Mouse (Mus musculus) forebrain, embryonic 14.5 days (tissue): ENCODE results near the gene Flnc. TPM values are rescaled to one million over a fixed set of nuclear protein-coding genes. Genes with fewer than 3 reads are reported as not detected.
A peak's percentile ranks its signal among the peaks of the same experiment; 100 is the strongest.

Experiments
- ATAC-seq: fragments of 200-750 bp; cut with Nextera tagmentation; 2 replicates; pipeline ENCODE4 v1.8.0; 2017; ENCODE audit warnings: mild to moderate bottlenecking, moderate library complexity
- DNase-seq: peaks from one replicate; pipeline ENCODE4 v3.0.0-alpha.2; 2015; ENCODE audit warnings: low spot score
- H3K27ac ChIP-seq: fragments of 300-500 bp; sonication (generic); 2 replicates; pipeline ENCODE4 v1.5.1; 2014; ENCODE audit warnings: low read depth, mild to moderate bottlenecking, control low read depth, low read length, moderate library complexity
- H3K27me3 ChIP-seq: fragments of 300-500 bp; sonication (generic); replicated peaks from 2 replicates; pipeline ENCODE4 v1.6.1; 2014; ENCODE audit warnings: low read length, control low read depth, mixed read lengths; ENCODE audit not compliant: control insufficient read depth, insufficient read depth
- H3K36me3 ChIP-seq: fragments of 300-500 bp; sonication (generic); 2 replicates; pipeline ENCODE4 v1.6.1; 2014; ENCODE audit warnings: low read length, control low read depth; ENCODE audit not compliant: control insufficient read depth, insufficient read depth
- H3K4me1 ChIP-seq: fragments of 300-500 bp; sonication (generic); 2 replicates; pipeline ENCODE4 v1.6.1; 2014; ENCODE audit warnings: antibody characterized with exemption, low read length, control low read depth; ENCODE audit not compliant: control insufficient read depth, insufficient read depth
- H3K4me2 ChIP-seq: fragments of 300-500 bp; sonication (generic); 2 replicates; pipeline ENCODE4 v1.6.1; 2014; ENCODE audit warnings: mild to moderate bottlenecking, control low read depth, low read length
- H3K4me3 ChIP-seq: fragments of 300-500 bp; sonication (generic); 2 replicates; pipeline ENCODE4 v1.5.1; 2014; ENCODE audit warnings: low read depth, low read length, control low read depth
- H3K9ac ChIP-seq: fragments of 300-500 bp; sonication (generic); 2 replicates; pipeline ENCODE4 v1.6.1; 2014; ENCODE audit warnings: mild to moderate bottlenecking, low read length, control low read depth, moderate library complexity
- H3K9me3 ChIP-seq: fragments of 300-500 bp; sonication (generic); replicated peaks from 2 replicates; pipeline ENCODE4 v1.6.1; 2016; ENCODE audit warnings: low read length, control low read depth, mixed read lengths; ENCODE audit not compliant: control insufficient read depth
- WGBS: fragments of 180-500 bp; shearing (Covaris S2); extraction: QIAGEN DNeasy Blood & Tissue Kit; methylation state at CpG from one replicate; pipeline ENCODE4 v1.1.7; 2014; 5-methylcytosine and 5-hydroxymethylcytosine counted together
- polyA plus RNA-seq: library from polyadenylated mRNA; unstranded; fragments of >200 nt; fragmentation: Nextera tagmentation; extraction: Ambion mirVana; gene quantifications from 2 replicates; pipeline ENCODE4 v1.2.1, GENCODE M21; 2014

The Flnc gene
- polyA plus RNA-seq, 1 experiment from 2014 or later, result 1.1 TPM

DNA sequence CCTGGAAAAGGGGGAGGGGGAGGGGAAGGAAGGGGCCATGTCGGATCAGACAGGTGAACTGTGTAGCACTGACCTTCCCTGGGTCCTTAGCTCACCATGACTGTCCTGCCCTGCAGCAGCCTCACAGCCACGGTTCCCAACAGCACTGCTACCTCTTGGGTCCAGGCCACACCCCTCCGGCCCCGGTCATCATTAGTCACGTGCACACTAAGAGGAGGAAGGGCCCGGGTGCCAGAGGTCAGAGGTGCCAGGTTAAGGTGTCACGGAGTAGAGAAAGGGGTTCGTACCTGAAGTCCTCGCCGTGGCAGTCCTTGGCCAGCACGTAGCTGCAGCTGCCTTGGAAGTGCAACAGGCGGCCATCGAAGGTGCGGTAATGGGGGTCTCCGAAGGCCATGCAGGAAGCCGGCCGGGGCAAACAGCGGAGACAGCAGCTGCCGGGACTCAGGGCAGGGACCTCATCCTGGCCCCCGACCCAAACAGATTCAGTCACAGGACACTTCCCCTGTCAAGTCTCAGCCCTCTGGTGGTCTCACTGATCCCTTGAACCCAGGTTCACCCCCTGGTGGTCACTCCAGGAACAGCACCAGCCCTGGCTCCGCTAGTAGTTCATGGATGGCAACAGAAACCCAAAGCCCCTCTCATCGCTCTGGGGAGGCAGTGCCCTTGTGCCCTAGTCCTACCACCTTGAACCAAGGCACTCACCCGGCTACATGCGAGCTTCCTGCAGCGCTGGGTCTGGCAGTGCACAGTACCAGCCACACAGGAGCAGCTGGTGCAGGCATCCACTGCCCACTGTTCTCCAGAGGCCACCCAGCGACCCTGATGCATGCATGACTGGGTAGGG, 51.9 kb downstream of the Flnc start:
- H3K27me3 ChIP-seq, result peaks cover 6% of the 10 kb centered on the region; the same call in 1 of the 2 replicates
- no peak overlapping the region for H3K9ac ChIP-seq
- no peak overlapping the region for H3K27ac ChIP-seq
- H3K4me3 ChIP-seq, result peak overlapping the region; percentile 14; the same call in 1 of the 2 replicates
- peak; percentile 76 for DNase-seq
- WGBS, result 4% methylated on average over 26 of the region's 26 CpGs
- peak; percentile 66 for ATAC-seq
- peaks cover 3% of the 10 kb centered on the region for H3K4me1 ChIP-seq
- H3K36me3 ChIP-seq, result no peaks in the 10 kb centered on the region
- H3K9me3 ChIP-seq, result no peaks in the 10 kb centered on the region
- H3K4me2 ChIP-seq, result peak overlapping the region; percentile 53

DNA sequence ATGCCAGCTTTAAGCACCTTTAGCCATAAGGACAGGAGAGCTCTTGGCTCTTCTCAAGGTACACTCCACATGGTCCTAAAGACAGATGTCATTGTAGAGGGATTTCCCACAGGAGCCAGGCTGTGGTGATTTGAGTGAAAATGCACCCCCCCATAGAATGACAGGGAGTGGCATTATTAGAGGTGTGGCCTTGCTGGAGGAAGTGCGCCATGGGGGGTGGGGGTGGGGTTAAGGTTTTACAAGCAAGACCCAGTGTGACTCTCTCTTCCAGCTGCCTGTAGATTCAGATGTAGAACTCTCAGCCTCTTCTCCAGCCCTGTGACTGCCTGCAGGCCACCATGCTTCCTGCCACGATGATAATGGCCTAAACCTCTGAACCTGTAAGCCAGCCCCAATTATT, 52.9 kb downstream of the Flnc start:
- Histone ChIP-seq H3K36me3 (no peaks in the 10 kb centered on the region), H3K9me3 (no peaks in the 10 kb centered on the region), H3K4me2 (no peak overlapping the region), H3K27ac (no peak overlapping the region), H3K4me1 (peaks cover 3% of the 10 kb centered on the region), H3K27me3 (peaks cover 6% of the 10 kb centered on the region; the same call in 1 of the 2 replicates), H3K4me3 (no peak overlapping the region), H3K9ac (no peak overlapping the region)
- ATAC-seq, result no peak
- WGBS, result 60% methylated on average over 2 of the region's 2 CpGs
- DNase-seq, result no peak

DNA sequence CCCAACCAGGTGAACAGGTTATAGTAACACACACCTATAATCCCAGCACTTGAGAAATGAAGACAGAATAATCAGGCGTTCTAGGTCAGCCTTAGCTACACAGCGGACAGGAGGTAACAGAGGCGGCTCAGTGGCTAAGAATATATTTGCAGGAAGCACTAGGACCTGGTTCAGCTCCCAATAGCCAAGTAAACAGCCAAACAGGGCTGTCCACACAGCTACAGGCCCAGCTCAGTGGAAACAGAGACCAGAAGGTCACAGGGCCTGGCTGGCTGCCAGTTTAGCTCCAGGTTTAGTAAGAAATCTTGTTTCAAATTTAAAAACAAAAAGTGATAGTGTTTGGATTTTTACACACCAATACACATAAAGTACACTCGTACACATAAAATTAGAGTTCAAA, 61.0 kb downstream of the Flnc start:
- Histone ChIP-seq H3K27me3 (peaks cover 25% of the 10 kb centered on the region), H3K9me3 (no peaks in the 10 kb centered on the region), H3K27ac (no peak overlapping the region), H3K4me2 (no peak overlapping the region), H3K4me3 (no peak overlapping the region), H3K36me3 (no peaks in the 10 kb centered on the region), H3K9ac (no peak overlapping the region), H3K4me1 (no peaks in the 10 kb centered on the region)
- ATAC-seq (no peak), DNase-seq (no peak)
- WGBS, result 79% methylated on average over 4 of the region's 4 CpGs

DNA sequence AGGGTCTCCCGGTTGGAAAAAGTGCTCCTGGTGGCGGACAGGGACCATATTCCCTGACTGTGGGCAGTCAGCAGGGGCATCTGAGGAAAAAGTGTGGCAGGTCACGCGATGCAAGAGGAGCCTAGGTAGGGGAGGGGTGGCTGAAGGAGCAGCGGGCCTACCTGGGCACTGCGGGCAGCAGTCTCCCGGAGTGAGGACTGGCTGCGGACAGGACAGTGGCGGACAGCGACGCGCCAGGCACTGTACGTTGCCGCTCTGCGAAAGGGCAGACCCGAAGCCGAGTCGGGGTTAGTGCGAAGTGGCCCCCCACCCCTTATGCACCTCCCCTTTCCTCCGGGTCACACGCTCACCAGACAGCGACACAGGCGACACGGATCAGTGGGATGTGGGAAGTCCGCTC, 63.2 kb downstream of the Flnc start:
- DNase-seq (no peak), ATAC-seq (no peak)
- Histone ChIP-seq H3K9ac (no peak overlapping the region), H3K4me3 (no peak overlapping the region), H3K9me3 (no peaks in the 10 kb centered on the region), H3K36me3 (no peaks in the 10 kb centered on the region), H3K27me3 (peaks cover 25% of the 10 kb centered on the region), H3K4me2 (no peak overlapping the region), H3K27ac (no peak overlapping the region), H3K4me1 (no peaks in the 10 kb centered on the region)
- 11% methylated on average over 25 of the region's 25 CpGs for WGBS

DNA sequence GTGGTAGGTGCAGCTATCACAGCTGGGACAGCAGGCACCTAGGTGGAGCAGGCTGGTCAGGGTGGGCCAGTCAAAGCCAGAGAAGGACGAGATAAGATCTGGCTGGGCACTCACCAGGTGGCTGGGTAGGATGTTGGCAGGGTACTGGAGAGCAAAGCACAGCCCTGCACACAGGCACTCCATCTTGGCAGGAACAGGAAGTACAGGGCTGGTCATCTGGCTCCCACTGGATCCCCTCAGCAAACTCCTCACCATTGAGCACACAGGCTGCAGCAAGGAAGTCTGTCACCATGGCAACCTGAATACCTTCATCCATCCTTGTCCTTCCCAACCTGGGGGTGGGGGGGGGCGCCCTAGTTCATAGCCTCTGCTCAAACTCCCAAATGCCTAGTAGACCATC, 64.7 kb downstream of the Flnc start:
- Histone ChIP-seq H3K4me2 (no peak overlapping the region), H3K27ac (no peak overlapping the region), H3K9ac (no peak overlapping the region), H3K4me1 (no peaks in the 10 kb centered on the region), H3K4me3 (no peak overlapping the region), H3K9me3 (no peaks in the 10 kb centered on the region), H3K27me3 (peaks cover 25% of the 10 kb centered on the region), H3K36me3 (no peaks in the 10 kb centered on the region)
- no peak for ATAC-seq
- DNase-seq, result no peak
- WGBS, result 41% methylated on average over 2 of the region's 2 CpGs

DNA sequence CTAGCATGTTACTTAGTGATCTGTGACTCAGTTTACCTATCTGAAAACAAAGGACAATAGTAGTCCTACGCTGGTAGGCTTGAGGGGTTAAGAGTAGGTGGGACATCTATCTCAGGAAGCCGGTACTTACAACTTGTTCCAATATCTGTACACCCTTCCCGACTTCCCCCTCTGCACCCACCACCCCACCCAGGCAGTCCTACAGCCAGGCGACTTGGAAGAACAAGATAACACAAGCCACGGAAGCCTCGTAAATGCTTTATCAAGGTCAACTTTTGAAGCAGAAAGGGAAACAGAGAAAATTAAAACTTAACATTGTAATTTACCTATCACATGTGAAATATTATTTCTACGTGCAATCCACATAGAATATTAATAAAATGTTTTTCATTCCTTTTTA, 67.1 kb downstream of the Flnc start:
- no peak overlapping the region for H3K27ac ChIP-seq
- DNase-seq, result no peak
- no peaks in the 10 kb centered on the region for H3K36me3 ChIP-seq
- no peaks in the 10 kb centered on the region for H3K9me3 ChIP-seq
- H3K9ac ChIP-seq, result no peak overlapping the region
- H3K4me1 ChIP-seq, result no peaks in the 10 kb centered on the region
- H3K4me2 ChIP-seq, result no peak overlapping the region
- WGBS, result 95% methylated on average over 7 of the region's 7 CpGs
- no peak for ATAC-seq
- H3K27me3 ChIP-seq, result peaks cover 25% of the 10 kb centered on the region
- H3K4me3 ChIP-seq, result no peak overlapping the region

DNA sequence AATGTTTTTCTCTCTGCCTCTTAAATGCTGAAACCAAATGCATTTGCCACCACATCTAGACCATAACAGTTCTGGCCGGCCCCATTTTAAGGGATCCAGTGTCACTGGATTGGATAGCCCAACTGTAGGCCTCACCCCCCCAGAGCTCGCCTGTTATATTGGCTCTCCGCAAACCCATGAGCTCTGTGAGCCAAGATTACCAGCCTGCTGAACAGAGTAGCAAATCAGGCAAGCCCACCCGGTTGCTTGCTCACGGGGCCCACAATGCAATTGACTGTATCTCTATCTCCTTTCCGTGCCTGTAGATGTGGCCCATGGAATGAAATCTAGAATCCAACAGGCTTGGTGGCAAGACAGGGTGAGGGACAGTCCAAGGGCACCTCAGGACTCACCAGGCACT, 67.8 kb downstream of the Flnc start:
- H3K9me3 ChIP-seq, result no peaks in the 10 kb centered on the region
- peaks cover 20% of the 10 kb centered on the region for H3K27me3 ChIP-seq
- H3K4me3 ChIP-seq, result no peak overlapping the region
- no peak overlapping the region for H3K4me2 ChIP-seq
- H3K36me3 ChIP-seq, result no peaks in the 10 kb centered on the region
- ATAC-seq, result no peak
- WGBS, result 91% methylated on average over 6 of the region's 6 CpGs
- DNase-seq, result no peak
- no peaks in the 10 kb centered on the region for H3K4me1 ChIP-seq
- H3K27ac ChIP-seq, result no peak overlapping the region
- no peak overlapping the region for H3K9ac ChIP-seq

DNA sequence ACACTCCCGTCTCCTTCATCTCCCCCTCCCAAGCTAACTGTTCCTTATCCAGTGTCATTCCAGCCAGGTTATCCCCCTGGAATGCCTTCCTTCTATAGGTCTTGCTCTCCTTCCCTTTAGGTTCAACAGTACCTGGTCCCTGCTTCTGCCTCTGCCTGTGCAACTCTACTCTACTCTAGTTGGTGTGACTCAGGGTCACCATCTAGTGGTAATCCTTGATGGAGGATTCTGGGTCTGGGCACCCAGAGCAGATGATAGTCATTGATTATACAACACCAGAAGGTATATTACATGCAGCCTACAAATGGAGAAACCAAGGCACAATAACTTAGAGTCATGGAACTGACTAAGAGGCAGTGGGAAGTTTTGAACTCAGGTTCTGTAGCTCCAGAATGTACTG, 68.5 kb downstream of the Flnc start:
- DNase-seq, result no peak
- Histone ChIP-seq H3K4me1 (no peaks in the 10 kb centered on the region), H3K4me3 (no peak overlapping the region), H3K9ac (no peak overlapping the region), H3K36me3 (no peaks in the 10 kb centered on the region), H3K27me3 (peaks cover 16% of the 10 kb centered on the region), H3K4me2 (no peak overlapping the region), H3K27ac (no peak overlapping the region), H3K9me3 (no peaks in the 10 kb centered on the region)
- ATAC-seq, result no peak
- 89% methylated on average over 1 of the region's 1 CpGs for WGBS

DNA sequence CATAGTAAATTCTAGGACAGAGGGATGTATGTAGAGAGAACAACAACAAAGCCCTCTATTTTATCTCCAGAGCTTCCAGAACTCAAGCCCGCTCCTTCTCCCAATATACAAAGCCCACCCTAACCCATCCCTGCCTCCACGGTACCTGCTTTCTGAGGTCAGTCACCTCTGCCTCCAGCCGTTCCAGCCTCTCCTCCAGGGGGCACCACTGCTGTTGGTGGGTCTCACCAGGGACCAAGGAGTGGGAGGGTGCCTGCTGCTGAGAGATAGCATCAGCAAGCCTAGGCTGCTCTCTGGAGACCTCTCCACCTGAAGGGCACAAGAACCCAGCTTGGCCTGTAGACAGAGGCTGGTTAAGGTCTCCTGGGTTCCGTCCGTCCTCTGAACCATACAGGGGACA, 72.4 kb downstream of the Flnc start:
- H3K9me3 ChIP-seq, result no peaks in the 10 kb centered on the region
- no peak overlapping the region for H3K27ac ChIP-seq
- no peak for ATAC-seq
- no peak overlapping the region for H3K9ac ChIP-seq
- WGBS, result 94% methylated on average over 5 of the region's 5 CpGs
- no peak for DNase-seq
- H3K36me3 ChIP-seq, result no peaks in the 10 kb centered on the region
- H3K27me3 ChIP-seq, result peaks cover 27% of the 10 kb centered on the region
- H3K4me3 ChIP-seq, result no peak overlapping the region
- H3K4me1 ChIP-seq, result no peaks in the 10 kb centered on the region
- no peak overlapping the region for H3K4me2 ChIP-seq
